18 mouse cellular contexts compared by ENCODE assay signal in genomic region chr7:137365056-137365455, GRCm38 (mm10). TPM values are rescaled to one million over a fixed set of nuclear protein-coding genes. Genes with fewer than 3 reads are reported as not detected.
DNase-seq lines count a peak whose midpoint lies in the region; TF ChIP-seq lines count a peak whose summit lies in the region.
"Had no signal": no experiment of that assay in that cellular context is flagged by ENCODE, and none has a peak within 500 bp of the region (broad histone marks: within the 10 kb centered on the region; RNA-seq: fewer than 3 reads in every experiment).

No protein-coding gene starts in this region.

- no peak for TF ChIP-seq CTCF in gastrocnemius, adult 2 months (IDR thresholded peaks at IDR 0.05)

- intact Hi-C loops in gastrocnemius, adult 2 months (cut with DNase I): no loop called here

- peak; percentile 10 for DNase-seq in adrenal gland, postnatal 10 days
- no peak for DNase-seq in adrenal gland, postnatal 14 days
- DNase-seq in cerebellum, postnatal 14 days: peak; percentile 35 to 54
- no peak for DNase-seq in cerebellum, postnatal 36 days
- peak; percentile 38 for DNase-seq in gastrocnemius, adult 2 months
- no peak for DNase-seq in gastrocnemius, postnatal 10 days
- DNase-seq in skeletal muscle tissue, adult 2 months (ENCODE audit: low read depth, low spot score): peak; percentile 15
- DNase-seq: adrenal gland, adult 8-10 months; adrenal gland, postnatal 36 days; B cell, adult 2 months; cerebellum, adult 11-12 months; cerebellum, adult 8-10 months; cerebellum, adult 9-11 months; forebrain, postnatal 0 days had no signal

- H3K4me3 ChIP-seq in gastrocnemius, adult 2 months: no peak overlapping the region
- H3K4me3 ChIP-seq: embryonic facial prominence, embryonic 10.5 days; embryonic facial prominence, embryonic 12.5 days; forebrain, embryonic 13.5 days; forebrain, embryonic 15.5 days had no signal

- H3K27ac ChIP-seq in gastrocnemius, adult 2 months: no peak overlapping the region
- H3K27ac ChIP-seq: embryonic facial prominence, embryonic 10.5 days; embryonic facial prominence, embryonic 12.5 days; forebrain, embryonic 13.5 days; forebrain, embryonic 15.5 days had no signal

RNA-seq across cellular contexts. Expression of gene 9430038I01Rik, which starts 45.5 kb away (rescaled TPM):
- 10 to 100 TPM in 1 of 2 experiments, 1 to 10 TPM in 1; 9.3 to 10.6 TPM for total RNA-seq in adrenal gland, postnatal 10 days (2021)
- total RNA-seq in adrenal gland, postnatal 14 days (2021): 9.3 and 10.1 TPM in 2 replicates
- total RNA-seq in gastrocnemius, adult 2 months (2021): 1 to 10 TPM; 5.0 to 6.2 TPM
- total RNA-seq in gastrocnemius, postnatal 10 days (2021): 1 to 10 TPM; 4.4 TPM

RNA-seq across cellular contexts. Expression of gene Ebf3, which starts 50.8 kb away (rescaled TPM):
- total RNA-seq in adrenal gland, postnatal 10 days (2021): 10 to 100 TPM; 11.7 to 22.6 TPM
- total RNA-seq in adrenal gland, postnatal 14 days (2021): 12.6 and 13.1 TPM in 2 replicates
- 1 to 10 TPM; 7.2 to 7.7 TPM for total RNA-seq in gastrocnemius, adult 2 months (2021)
- 10 to 100 TPM; 16.0 to 27.5 TPM for total RNA-seq in gastrocnemius, postnatal 10 days (2021)

Comparison
In these comparisons a context has a peak if more than half of its experiments do, and no peak if none do; other contexts are left out.
1. DNase-seq: peak in adrenal gland, postnatal 10 days (single experiment), cerebellum, postnatal 14 days (2 of 2), gastrocnemius, adult 2 months (single experiment) and skeletal muscle tissue, adult 2 months (single experiment); none in adrenal gland, postnatal 14 days (single experiment), cerebellum, postnatal 36 days (0 of 2) and gastrocnemius, postnatal 10 days (single experiment).